Mouse (Mus musculus): ENCODE results near the gene Gm20388.
"Not testable (repeated sequence)": the region's sequence is repeated elsewhere in the genome, so short reads cannot be mapped to it uniquely, and the experiment has no call there.

The Gm20388 gene

GRCm38 (mm10) chr8:122616181-122616905 lies 2705.7 kb downstream of the Gm20388 start:
- DNase-seq (ENCODE audit: low spot score in 2 of 2) = peak in 1 of 2 experiments; percentile 61

- peak; percentile 56 to 72 for DNase-seq (ENCODE audit: low spot score in 2 of 2)
These were observed 2707.4 kb downstream of the Gm20388 start for GRCm38 (mm10) chr8:122617947-122618546.

- no peak for DNase-seq (ENCODE audit: low spot score in 2 of 2)
These were observed 2708.2 kb downstream of the Gm20388 start for GRCm38 (mm10) chr8:122618660-122619378.

- no peak for DNase-seq (ENCODE audit: low spot score in 2 of 2)
These were observed 2709.8 kb downstream of the Gm20388 start for GRCm38 (mm10) chr8:122620446-122620845.

GRCm38 (mm10) chr8:122622727-122623126 lies 2712.1 kb downstream of the Gm20388 start, which contains the start of gene Pabpn1l:
Gene Pabpn1l, minus strand, starts transcription at chr8:122622739.
- no peak for DNase-seq (ENCODE audit: low spot score in 2 of 2)

- no peak for DNase-seq (ENCODE audit: low spot score in 2 of 2)
These were observed 2713.4 kb downstream of the Gm20388 start for GRCm38 (mm10) chr8:122623844-122624642.

GRCm38 (mm10) chr8:122624653-122625052 lies 2714.0 kb downstream of the Gm20388 start:
- no peak for DNase-seq (ENCODE audit: low spot score in 2 of 2)

GRCm38 (mm10) chr8:122625811-122626210 lies 2715.2 kb downstream of the Gm20388 start:
- DNase-seq (ENCODE audit: low spot score in 2 of 2) = no peak

- no peak for DNase-seq (ENCODE audit: low spot score in 2 of 2)
These were observed 2716.3 kb downstream of the Gm20388 start for GRCm38 (mm10) chr8:122626896-122627295.

GRCm38 (mm10) chr8:122629388-122629787 lies 2718.7 kb downstream of the Gm20388 start:
- no peak for DNase-seq (ENCODE audit: low spot score in 2 of 2)

- no peak for DNase-seq (ENCODE audit: low spot score in 2 of 2)
These were observed 2720.1 kb downstream of the Gm20388 start for GRCm38 (mm10) chr8:122630696-122631095.

- DNase-seq (ENCODE audit: low spot score in 2 of 2) = not testable (repeated sequence)
These were observed 2721.5 kb downstream of the Gm20388 start for GRCm38 (mm10) chr8:122632134-122632533.

- no peak for DNase-seq (ENCODE audit: low spot score in 2 of 2)
These were observed 2722.6 kb downstream of the Gm20388 start for GRCm38 (mm10) chr8:122633205-122633604.

- DNase-seq (ENCODE audit: low spot score in 2 of 2) = peak; percentile 25 to 60
These were observed 2725.5 kb downstream of the Gm20388 start for GRCm38 (mm10) chr8:122635878-122636802.

GRCm38 (mm10) chr8:122636803-122637175 lies 2726.1 kb downstream of the Gm20388 start:
- no peak for DNase-seq (ENCODE audit: low spot score in 2 of 2)

- no peak for DNase-seq (ENCODE audit: low spot score in 2 of 2)
These were observed 2726.6 kb downstream of the Gm20388 start for GRCm38 (mm10) chr8:122637230-122637629.

GRCm38 (mm10) chr8:122638601-122639000 lies 2728.0 kb downstream of the Gm20388 start:
- no peak for DNase-seq (ENCODE audit: low spot score in 2 of 2)

- peak in 1 of 2 experiments; percentile 40 for DNase-seq (ENCODE audit: low spot score in 2 of 2)
These were observed 2729.0 kb downstream of the Gm20388 start for GRCm38 (mm10) chr8:122639521-122640248.

GRCm38 (mm10) chr8:122640825-122641224 lies 2730.2 kb downstream of the Gm20388 start:
- DNase-seq (ENCODE audit: low spot score in 2 of 2) = no peak

- no peak for DNase-seq (ENCODE audit: low spot score in 2 of 2)
These were observed 2730.8 kb downstream of the Gm20388 start for GRCm38 (mm10) chr8:122641406-122641805.

Data from urinary bladder, adult 18-20 months (tissue).